ENCODE assay signal across 21 mouse cellular contexts in genomic region chr12:16635816-16636215, GRCm38 (mm10). TPM values are rescaled to one million over a fixed set of nuclear protein-coding genes. Genes with fewer than 3 reads are reported as not detected.
"Had no signal": no experiment of that assay in that cellular context is flagged by ENCODE, and none has a peak within 500 bp of the region (broad histone marks: within the 10 kb centered on the region; RNA-seq: fewer than 3 reads in every experiment).

No protein-coding gene starts in this region.

- DNase-seq: kidney, postnatal 10 days; kidney, postnatal 36 days; layer of hippocampus, postnatal 36 days; liver, embryonic 13.5 days; lung, adult 2 months; lung, postnatal 36 days; retina, postnatal 1 day; right cerebral cortex, postnatal 25 days; spleen, adult 18-20 months; thymus, postnatal 25 days had no signal

- ATAC-seq: midbrain, embryonic 13.5 days; midbrain, embryonic 16.5 days had no signal

RNA-seq across cellular contexts. Expression of gene Ntsr2, which starts 17.4 kb away (rescaled TPM):
- total RNA-seq: liver, adult 2 months; monocyte, adult 5-6 weeks; neutrophil, adult 5-6 weeks had no signal
- polyA plus RNA-seq: limb, embryonic 11.5 days; limb, embryonic 14.5 days; liver, adult 2 months; liver, embryonic 13.5 days; liver, embryonic 16.5 days; midbrain, embryonic 10.5 days; myocyte; thymus, postnatal 0 days had no signal
